ENCODE assay signal across 22 mouse cellular contexts in genomic region chr6:18369723-18370122, GRCm38 (mm10).
"Had no signal": no experiment of that assay in that cellular context is flagged by ENCODE, and none has a peak within 500 bp of the region (broad histone marks: within the 10 kb centered on the region; RNA-seq: fewer than 3 reads in every experiment).

No protein-coding gene starts in this region.

- H3K4me1 ChIP-seq: intestine, embryonic 15.5 days; limb, embryonic 12.5 days; limb, embryonic 15.5 days; neural tube, embryonic 13.5 days had no signal

- H3K27ac ChIP-seq: intestine, embryonic 15.5 days; limb, embryonic 12.5 days; limb, embryonic 15.5 days; liver, embryonic 14.5 days; lung, embryonic 15.5 days; macrophage; neural tube, embryonic 13.5 days had no signal

- H3K4me3 ChIP-seq: intestine, embryonic 15.5 days; limb, embryonic 12.5 days; limb, embryonic 15.5 days; lung, embryonic 15.5 days; megakaryocyte, embryonic 14.5 days; neural tube, embryonic 13.5 days had no signal

- H3K9ac ChIP-seq: intestine, embryonic 15.5 days; limb, embryonic 12.5 days; limb, embryonic 15.5 days; liver, embryonic 14.5 days; liver, postnatal 0 days; lung, embryonic 15.5 days; neural tube, embryonic 13.5 days had no signal

- H3K4me2 ChIP-seq: intestine, embryonic 15.5 days; limb, embryonic 12.5 days; limb, embryonic 15.5 days; liver, embryonic 11.5 days; lung, embryonic 15.5 days; midbrain, embryonic 11.5 days; neural tube, embryonic 13.5 days had no signal

- ATAC-seq: intestine, embryonic 15.5 days; liver, postnatal 0 days had no signal

- H3K9me3 ChIP-seq: intestine, embryonic 15.5 days; limb, embryonic 12.5 days; limb, embryonic 15.5 days; lung, embryonic 15.5 days; megakaryocyte, embryonic 14.5 days; neural tube, embryonic 13.5 days had no signal

- H3K36me3 ChIP-seq: intestine, embryonic 15.5 days; lung, embryonic 15.5 days had no signal

- H3K27me3 ChIP-seq: intestine, embryonic 15.5 days; limb, embryonic 12.5 days; limb, embryonic 15.5 days; lung, embryonic 15.5 days; megakaryocyte, embryonic 14.5 days; neural tube, embryonic 13.5 days had no signal

- DNase-seq: kidney, adult 18-20 months; kidney, adult 9 months; kidney, postnatal 14 days; kidney, postnatal 4 days; left cerebral cortex, postnatal 4 days; liver, postnatal 0 days; midbrain, embryonic 14.5 days; right cerebral cortex, postnatal 14 days; right cerebral cortex, postnatal 4 days; spleen, adult 18-20 months; thymus, adult 18-20 months; thymus, postnatal 36 days had no signal
